ENCODE assay signal across 8 mouse cellular contexts in the genomic region with DNA sequence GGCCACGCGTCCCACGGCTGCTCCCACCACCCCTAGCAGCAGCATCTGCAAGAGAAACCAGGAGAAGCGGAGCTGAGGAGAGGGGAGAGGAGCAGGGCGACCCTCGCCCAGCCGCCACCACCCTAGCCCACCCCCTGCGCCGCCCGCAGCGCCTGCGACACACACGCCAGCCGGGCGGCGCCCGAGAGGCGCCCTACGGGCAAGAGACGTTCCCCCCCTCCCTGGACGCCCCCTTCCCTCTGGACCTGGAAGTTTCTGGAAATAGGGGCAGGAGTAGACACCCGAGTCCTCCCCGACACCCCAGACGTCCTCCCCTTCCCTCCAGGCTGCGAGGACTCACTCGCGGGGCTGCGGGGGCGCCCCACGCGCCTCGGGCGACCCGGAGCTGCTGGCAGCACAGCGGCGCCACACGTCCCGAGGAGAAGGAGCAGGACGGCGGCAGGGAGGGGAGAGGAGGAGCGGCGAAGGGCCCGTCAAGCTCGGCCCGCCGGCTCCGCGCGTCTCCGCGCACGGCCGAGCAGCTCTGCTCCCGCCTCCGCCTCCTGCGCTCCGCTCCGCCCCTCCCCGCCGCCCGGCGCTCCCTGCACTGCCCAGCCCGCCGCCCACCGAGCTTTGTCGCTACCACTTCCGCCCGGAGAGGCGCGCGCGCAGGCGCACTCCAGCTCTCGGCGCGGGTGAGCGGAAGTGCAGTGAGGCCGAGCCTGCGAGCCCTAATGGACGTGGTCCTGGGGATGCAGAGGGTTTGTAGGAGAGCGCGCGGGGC. TPM values are rescaled to one million over a fixed set of nuclear protein-coding genes. Genes with fewer than 3 reads are reported as not detected.
DNase-seq lines count a peak whose midpoint lies in the region; ATAC-seq and TF ChIP-seq lines count a peak whose summit lies in the region.

No protein-coding gene starts in this region.

- no peaks in the 10 kb centered on the region for H3K36me3 ChIP-seq in hindbrain, postnatal 0 days (ENCODE audit: insufficient read depth, low read length)

- H3K4me2 ChIP-seq in hindbrain, postnatal 0 days (ENCODE audit: low read depth, low read length): peak overlapping the region; percentile 99

- TF ChIP-seq CTCF in hindbrain, postnatal 0 days (IDR thresholded peaks at IDR 0.05; ENCODE audit: low read depth): peak; percentile 32
- TF ChIP-seq CTCF in left cerebral cortex, adult 2 months (IDR thresholded peaks at IDR 0.05): peak; percentile 37

- no peaks in the 10 kb centered on the region for H3K9me3 ChIP-seq in hindbrain, postnatal 0 days (ENCODE audit: low read length)

- intact Hi-C loops in left cerebral cortex, adult 2 months (cut with DNase I): loop anchor here (2.0 to 10.0 kb wide), 6 partner anchors 118 to 620 kb away; no protein-coding TSS in a partner anchor

- ATAC-seq in hindbrain, postnatal 0 days: peak; percentile 99
- peak; percentile 91 for ATAC-seq in megakaryocyte, adult 5-6 weeks (ENCODE audit: poor library complexity, severe bottlenecking)

- peak overlapping the region; percentile 93 for H3K27ac ChIP-seq in hindbrain, postnatal 0 days
- peak overlapping the region; percentile 93 for H3K27ac ChIP-seq in left cerebral cortex, adult 2 months

- DNase-seq in T-cell, adult 2 months (ENCODE audit: low spot score): peak; percentile 95
- DNase-seq in cerebellum, postnatal 36 days: peak; percentile 96 to 99
- peak; percentile 95 for DNase-seq in gastrocnemius, adult 18-20 months (ENCODE audit: low spot score)
- peak; percentile 98 for DNase-seq in hindbrain, postnatal 0 days (ENCODE audit: low spot score)
- DNase-seq in left cerebral cortex, adult 2 months (ENCODE audit: extremely low spot score in 1 of 2, low spot score in 2 of 2): peak; percentile 98 to 99
- DNase-seq in right cerebral cortex, adult 2 months (ENCODE audit: low spot score in 2 of 2): peak; percentile 96
- DNase-seq in urinary bladder, postnatal 14 days (ENCODE audit: low spot score): peak; percentile 98

- peak overlapping the region; percentile 95 for H3K4me3 ChIP-seq in hindbrain, postnatal 0 days (ENCODE audit: low read length)
- H3K4me3 ChIP-seq in left cerebral cortex, adult 2 months: peak overlapping the region; percentile 85

- peak overlapping the region; percentile 81 for H3K9ac ChIP-seq in hindbrain, postnatal 0 days (replicated peaks; ENCODE audit: low read length)

- peaks cover 12% of the 10 kb centered on the region for H3K4me1 ChIP-seq in hindbrain, postnatal 0 days (ENCODE audit: insufficient read depth, low read length)

- no peaks in the 10 kb centered on the region for H3K27me3 ChIP-seq in hindbrain, postnatal 0 days (ENCODE audit: insufficient read depth, low read length)

- under 1% methylated on average over 77 of the region's 83 CpGs for WGBS in hindbrain, postnatal 0 days

RNA-seq across cellular contexts. Expression of gene Atp2c1, which starts 32.4 kb away (rescaled TPM):
- total RNA-seq in gastrocnemius, adult 18-20 months (2021): 10 to 100 TPM; 38.5 to 45.0 TPM
- total RNA-seq in hindbrain, postnatal 0 days (2014; rRNA removed): 120 and 157 TPM in 2 replicates
- 66.0 and 68.5 TPM in 2 replicates for polyA plus RNA-seq in hindbrain, postnatal 0 days (2015; fragmentation: Nextera tagmentation; extraction: Ambion mirVana)
- total RNA-seq in left cerebral cortex, adult 2 months (2021): 100 to 1,000 TPM; 202 to 209 TPM
- 65.5 and 71.0 TPM in 2 replicates for total RNA-seq in megakaryocyte, adult 5-6 weeks (2015)
- total RNA-seq in megakaryocyte, adult 5-6 weeks (2017): 159 and 166 TPM in 2 replicates

Comparison
In these comparisons a context has a peak if more than half of its experiments do, and no peak if none do; other contexts are left out.
1. Peak in every context shown above with its lines: DNase-seq, ATAC-seq, H3K4me3 ChIP-seq and H3K27ac ChIP-seq.